Mouse (Mus musculus): ENCODE results near the gene Bsn. TPM values are rescaled to one million over a fixed set of nuclear protein-coding genes. Genes with fewer than 3 reads are reported as not detected.

Bsn gene
- polyA plus RNA-seq, 1 experiment from 2014 or later = 0.25 TPM

DNA sequence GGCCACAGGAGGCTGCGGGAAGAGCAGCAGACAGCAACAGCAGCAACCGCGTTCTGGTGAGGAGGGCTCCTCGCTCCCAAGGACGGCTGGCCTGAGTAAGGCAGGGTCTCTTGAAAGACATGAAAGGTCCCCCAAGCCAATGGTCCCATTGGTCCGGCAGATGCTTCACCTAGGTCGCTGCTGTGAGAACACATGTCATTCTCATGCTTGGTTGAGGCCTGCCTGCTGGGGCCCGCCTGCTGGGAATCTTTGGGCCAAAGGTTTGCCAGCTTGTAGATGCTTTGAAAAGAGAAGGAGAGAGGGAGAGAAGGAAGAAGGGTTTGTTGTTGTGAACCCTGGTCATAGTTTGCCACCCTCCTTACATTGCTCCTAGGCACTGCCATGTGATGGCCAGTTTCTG lies 90.6 kb downstream of the Bsn start:
- DNase-seq (ENCODE audit: low spot score) (no peak), ATAC-seq (replicated peaks; ENCODE audit: low FRiP score, low read depth) (no peak)
- Histone ChIP-seq H3K9ac (ENCODE audit: low read depth, low read length) (no peak overlapping the region), H3K9me3 (replicated peaks; ENCODE audit: low read length) (no peaks in the 10 kb centered on the region), H3K4me1 (replicated peaks; ENCODE audit: insufficient read depth, low read length) (peaks cover 9% of the 10 kb centered on the region), H3K4me2 (ENCODE audit: low read length) (no peak overlapping the region), H3K36me3 (ENCODE audit: insufficient read depth, low read length) (no peaks in the 10 kb centered on the region), H3K27ac (no peak overlapping the region), H3K27me3 (ENCODE audit: insufficient read depth, low read length) (no peaks in the 10 kb centered on the region), H3K4me3 (replicated peaks; ENCODE audit: low read depth, low read length) (no peak overlapping the region)
- no peak for TF ChIP-seq CTCF (IDR thresholded peaks at IDR 0.05; ENCODE audit: low read depth)
- WGBS = 90% methylated on average over 8 of the region's 8 CpGs

DNA sequence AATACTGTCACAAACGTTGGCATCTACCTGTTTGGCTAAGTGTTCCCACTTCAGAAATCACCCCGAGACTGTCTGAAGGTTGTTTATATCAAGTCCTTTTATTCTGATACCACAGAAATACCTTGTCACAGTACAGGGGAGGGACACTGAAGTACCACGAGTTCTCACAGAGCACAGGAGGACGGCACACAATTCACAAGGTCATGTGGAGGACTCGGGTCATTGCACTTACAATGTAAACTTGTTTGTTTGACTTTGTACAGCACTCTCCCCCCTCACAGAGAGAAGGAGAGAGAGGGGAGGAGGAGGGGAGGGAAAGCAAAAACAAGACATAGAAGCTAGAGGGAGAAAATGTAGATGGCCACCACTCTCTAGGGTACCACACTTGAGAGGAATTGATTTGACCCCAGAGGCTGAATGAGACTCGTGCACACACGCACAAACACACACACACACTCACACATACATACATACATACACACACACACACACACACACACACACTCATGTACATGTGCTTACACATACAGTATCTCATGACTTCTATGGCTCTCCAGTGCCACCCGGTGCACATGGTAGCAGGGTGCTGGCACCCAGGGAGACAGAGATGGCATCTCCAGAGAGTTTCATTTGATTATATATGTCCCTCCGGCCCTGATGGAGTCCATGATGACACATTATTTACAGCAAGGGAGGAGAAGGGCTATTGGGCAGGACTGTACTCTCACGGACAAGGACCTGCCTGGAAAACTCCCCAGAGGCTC lies 94.1 kb downstream of the Bsn start:
- 49% methylated on average over 10 of the region's 10 CpGs for WGBS
- no peak for TF ChIP-seq CTCF (IDR thresholded peaks at IDR 0.05; ENCODE audit: low read depth)
- Histone ChIP-seq H3K4me2 (ENCODE audit: low read length) (no peak overlapping the region), H3K9me3 (replicated peaks; ENCODE audit: low read length) (no peaks in the 10 kb centered on the region), H3K27ac (no peak overlapping the region), H3K36me3 (ENCODE audit: insufficient read depth, low read length) (peaks cover 12% of the 10 kb centered on the region; the same call in 1 of the 2 replicates), H3K4me3 (replicated peaks; ENCODE audit: low read depth, low read length) (no peak overlapping the region), H3K9ac (ENCODE audit: low read depth, low read length) (no peak overlapping the region), H3K27me3 (ENCODE audit: insufficient read depth, low read length) (no peaks in the 10 kb centered on the region), H3K4me1 (replicated peaks; ENCODE audit: insufficient read depth, low read length) (peaks cover 7% of the 10 kb centered on the region)
- DNase-seq (ENCODE audit: low spot score) (no peak), ATAC-seq (replicated peaks; ENCODE audit: low FRiP score, low read depth) (no peak)

DNA sequence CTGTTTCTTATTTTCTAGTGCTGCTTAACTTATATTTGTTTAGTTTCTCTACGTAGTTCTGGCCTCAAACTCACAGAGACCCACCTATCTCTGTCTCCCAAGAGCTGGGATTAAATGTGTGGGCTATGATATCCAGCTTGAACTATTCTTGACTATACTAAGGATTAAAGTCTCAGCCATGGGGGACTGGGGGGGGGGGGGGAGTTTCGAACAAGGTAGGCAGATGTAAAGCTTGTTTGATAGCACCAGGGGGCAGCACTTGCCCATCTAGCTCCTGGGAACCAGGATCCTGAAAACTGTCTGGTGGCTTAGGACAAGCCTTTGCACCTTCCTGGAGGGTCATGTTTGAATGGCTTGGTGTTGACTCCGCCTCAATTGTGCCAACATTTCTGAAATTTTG lies 94.7 kb downstream of the Bsn start:
- no peak overlapping the region for H3K9ac ChIP-seq (ENCODE audit: low read depth, low read length)
- peak; percentile 90 for DNase-seq (ENCODE audit: low spot score)
- H3K4me3 ChIP-seq (replicated peaks; ENCODE audit: low read depth, low read length) = peak overlapping the region; percentile 71
- no peaks in the 10 kb centered on the region for H3K27me3 ChIP-seq (ENCODE audit: insufficient read depth, low read length)
- H3K36me3 ChIP-seq (ENCODE audit: insufficient read depth, low read length) = peaks cover 16% of the 10 kb centered on the region; the same call in 1 of the 2 replicates
- 3% methylated on average over 3 of the region's 3 CpGs for WGBS
- peak overlapping the region; percentile 99 for H3K4me2 ChIP-seq (ENCODE audit: low read length)
- H3K27ac ChIP-seq = peak overlapping the region; percentile 19; the same call in 1 of the 2 replicates
- ATAC-seq (replicated peaks; ENCODE audit: low FRiP score, low read depth) = no peak
- no peaks in the 10 kb centered on the region for H3K9me3 ChIP-seq (replicated peaks; ENCODE audit: low read length)
- H3K4me1 ChIP-seq (replicated peaks; ENCODE audit: insufficient read depth, low read length) = peaks cover 7% of the 10 kb centered on the region
- TF ChIP-seq CTCF (IDR thresholded peaks at IDR 0.05; ENCODE audit: low read depth) = peak; percentile 81

DNA sequence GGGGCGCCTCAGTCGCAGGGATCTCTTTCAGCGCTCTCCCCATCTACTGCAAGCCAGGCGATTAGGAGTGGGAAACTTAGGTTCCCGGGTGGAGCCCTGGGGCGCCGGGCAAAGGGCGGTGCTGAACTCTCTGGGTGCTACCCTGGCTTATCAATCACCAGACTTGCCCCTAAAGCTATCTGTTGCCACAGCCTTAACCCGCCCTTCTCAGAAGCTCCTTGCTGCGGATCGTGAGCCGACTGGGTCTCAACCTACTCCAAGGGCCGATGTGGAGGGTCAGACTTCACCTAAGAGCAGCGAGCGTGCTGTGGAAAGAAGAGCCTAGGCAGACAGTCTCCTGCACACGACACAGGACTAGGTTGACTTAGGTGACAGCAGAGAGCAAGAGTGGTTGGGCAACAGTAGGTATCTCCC lies 95.2 kb downstream of the Bsn start:
- under 1% methylated on average over 16 of the region's 16 CpGs for WGBS
- ATAC-seq (replicated peaks; ENCODE audit: low FRiP score, low read depth) = peak; percentile 1; the same call in 1 of the 2 replicates
- no peak for TF ChIP-seq CTCF (IDR thresholded peaks at IDR 0.05; ENCODE audit: low read depth)
- peak overlapping the region; percentile 99 for H3K4me2 ChIP-seq (ENCODE audit: low read length)
- peak overlapping the region; percentile 71 for H3K4me3 ChIP-seq (replicated peaks; ENCODE audit: low read depth, low read length)
- H3K9ac ChIP-seq (ENCODE audit: low read depth, low read length) = peak overlapping the region; percentile 77
- peaks cover 21% of the 10 kb centered on the region for H3K36me3 ChIP-seq (ENCODE audit: insufficient read depth, low read length)
- H3K9me3 ChIP-seq (replicated peaks; ENCODE audit: low read length) = no peaks in the 10 kb centered on the region
- DNase-seq (ENCODE audit: low spot score) = peak; percentile 37
- H3K4me1 ChIP-seq (replicated peaks; ENCODE audit: insufficient read depth, low read length) = peaks cover 7% of the 10 kb centered on the region
- peak overlapping the region; percentile 19 for H3K27ac ChIP-seq
- H3K27me3 ChIP-seq (ENCODE audit: insufficient read depth, low read length) = no peaks in the 10 kb centered on the region

DNA sequence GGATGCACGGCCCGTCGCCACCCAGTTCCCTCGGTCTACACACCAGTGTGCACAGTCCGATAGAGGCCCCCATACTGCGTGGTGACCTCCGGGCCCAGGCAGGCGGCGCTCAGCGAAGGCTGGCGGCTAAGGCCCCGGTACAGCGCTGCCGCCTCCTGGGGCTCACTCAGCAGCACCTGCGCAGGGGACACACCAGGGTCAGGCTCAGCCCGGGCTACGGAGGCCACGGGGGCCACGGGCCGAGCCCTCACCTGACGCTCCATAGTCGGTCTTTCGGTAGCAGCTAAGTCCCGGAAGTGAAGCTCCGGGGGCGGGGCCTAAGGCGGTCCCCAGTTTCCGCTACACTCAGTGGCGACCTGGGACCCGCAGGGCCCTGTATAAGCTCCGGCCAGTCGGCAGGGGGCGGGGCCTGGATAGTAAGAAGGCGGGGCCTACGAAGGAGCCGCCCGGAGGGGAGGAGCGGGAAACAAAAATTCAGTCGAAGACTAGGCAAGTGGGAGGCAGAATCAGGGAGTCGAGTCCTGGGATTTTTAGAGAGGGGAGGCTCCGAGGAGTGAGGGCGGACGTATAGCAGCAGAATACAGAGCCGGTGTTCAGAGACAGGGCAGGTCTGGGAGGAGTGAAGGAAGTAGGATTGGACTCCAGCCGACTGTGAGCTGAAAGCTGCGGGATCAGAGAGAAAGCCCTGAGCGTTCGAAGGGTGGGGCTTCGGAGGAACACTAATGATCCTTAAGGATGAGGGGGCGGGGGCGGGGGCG lies 95.8 kb downstream of the Bsn start, which contains the start of gene Apeh:
Gene Apeh, minus strand, starts transcription at position 423 of the 758 bp plus-strand sequence.
- DNase-seq (ENCODE audit: low spot score) = peak; percentile 98
- H3K36me3 ChIP-seq (ENCODE audit: insufficient read depth, low read length) = peaks cover 27% of the 10 kb centered on the region
- peaks cover 7% of the 10 kb centered on the region for H3K4me1 ChIP-seq (replicated peaks; ENCODE audit: insufficient read depth, low read length)
- TF ChIP-seq CTCF (IDR thresholded peaks at IDR 0.05; ENCODE audit: low read depth) = peak; percentile 34; the same call in 1 of the 2 replicates
- ATAC-seq (replicated peaks; ENCODE audit: low FRiP score, low read depth) = peak; percentile 93
- peak within 1 kb of the TSS; percentile 77 for H3K9ac ChIP-seq (ENCODE audit: low read depth, low read length)
- H3K27ac ChIP-seq = peak within 1 kb of the TSS; percentile 80
- H3K4me2 ChIP-seq (ENCODE audit: low read length) = peak within 1 kb of the TSS; percentile 99
- no peaks in the 10 kb centered on the region for H3K27me3 ChIP-seq (ENCODE audit: insufficient read depth, low read length)
- under 1% methylated on average over 52 of the region's 52 CpGs for WGBS
- peak within 1 kb of the TSS; percentile 71 for H3K4me3 ChIP-seq (replicated peaks; ENCODE audit: low read depth, low read length)
- no peaks in the 10 kb centered on the region for H3K9me3 ChIP-seq (replicated peaks; ENCODE audit: low read length)

DNA sequence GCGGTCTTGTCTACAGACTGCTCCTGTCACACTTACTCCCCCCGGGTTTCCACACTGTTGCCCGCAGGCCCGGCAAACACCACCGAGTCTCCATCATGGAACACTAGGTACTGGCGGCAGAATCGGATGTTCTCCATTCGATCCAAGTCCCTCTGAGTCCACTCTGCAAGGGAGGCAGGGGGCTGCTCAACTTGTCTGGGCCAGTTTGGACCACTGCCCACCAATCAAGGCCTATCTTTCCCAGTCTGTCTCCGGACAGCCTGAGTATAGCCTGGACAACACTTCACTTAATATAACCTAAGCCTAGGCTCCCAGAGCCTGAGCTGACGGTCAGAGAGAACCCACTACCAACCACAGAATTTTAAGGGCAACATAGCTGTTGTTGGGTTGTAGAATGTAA lies 96.6 kb downstream of the Bsn start:
- no peaks in the 10 kb centered on the region for H3K9me3 ChIP-seq (replicated peaks; ENCODE audit: low read length)
- no peak for DNase-seq (ENCODE audit: low spot score)
- peak overlapping the region; percentile 80; the same call in 1 of the 2 replicates for H3K27ac ChIP-seq
- peak overlapping the region; percentile 71 for H3K4me3 ChIP-seq (replicated peaks; ENCODE audit: low read depth, low read length)
- H3K27me3 ChIP-seq (ENCODE audit: insufficient read depth, low read length) = no peaks in the 10 kb centered on the region
- peaks cover 5% of the 10 kb centered on the region for H3K4me1 ChIP-seq (replicated peaks; ENCODE audit: insufficient read depth, low read length)
- ATAC-seq (replicated peaks; ENCODE audit: low FRiP score, low read depth) = no peak
- H3K9ac ChIP-seq (ENCODE audit: low read depth, low read length) = peak overlapping the region; percentile 77
- H3K4me2 ChIP-seq (ENCODE audit: low read length) = peak overlapping the region; percentile 99
- 54% methylated on average over 10 of the region's 10 CpGs for WGBS
- peaks cover 34% of the 10 kb centered on the region for H3K36me3 ChIP-seq (ENCODE audit: insufficient read depth, low read length)
- TF ChIP-seq CTCF (IDR thresholded peaks at IDR 0.05; ENCODE audit: low read depth) = no peak

All from kidney, postnatal 0 days (tissue).